Mouse (Mus musculus): Measurements from ENCODE around the gene Olfr145. TPM values are rescaled to one million over a fixed set of nuclear protein-coding genes. Genes with fewer than 3 reads are reported as not detected.
A peak's percentile ranks its signal among the peaks of the same experiment; 100 is the strongest.

Gene Olfr145
- polyA plus RNA-seq, 1 experiment from 2014 or later, result not detected

DNA sequence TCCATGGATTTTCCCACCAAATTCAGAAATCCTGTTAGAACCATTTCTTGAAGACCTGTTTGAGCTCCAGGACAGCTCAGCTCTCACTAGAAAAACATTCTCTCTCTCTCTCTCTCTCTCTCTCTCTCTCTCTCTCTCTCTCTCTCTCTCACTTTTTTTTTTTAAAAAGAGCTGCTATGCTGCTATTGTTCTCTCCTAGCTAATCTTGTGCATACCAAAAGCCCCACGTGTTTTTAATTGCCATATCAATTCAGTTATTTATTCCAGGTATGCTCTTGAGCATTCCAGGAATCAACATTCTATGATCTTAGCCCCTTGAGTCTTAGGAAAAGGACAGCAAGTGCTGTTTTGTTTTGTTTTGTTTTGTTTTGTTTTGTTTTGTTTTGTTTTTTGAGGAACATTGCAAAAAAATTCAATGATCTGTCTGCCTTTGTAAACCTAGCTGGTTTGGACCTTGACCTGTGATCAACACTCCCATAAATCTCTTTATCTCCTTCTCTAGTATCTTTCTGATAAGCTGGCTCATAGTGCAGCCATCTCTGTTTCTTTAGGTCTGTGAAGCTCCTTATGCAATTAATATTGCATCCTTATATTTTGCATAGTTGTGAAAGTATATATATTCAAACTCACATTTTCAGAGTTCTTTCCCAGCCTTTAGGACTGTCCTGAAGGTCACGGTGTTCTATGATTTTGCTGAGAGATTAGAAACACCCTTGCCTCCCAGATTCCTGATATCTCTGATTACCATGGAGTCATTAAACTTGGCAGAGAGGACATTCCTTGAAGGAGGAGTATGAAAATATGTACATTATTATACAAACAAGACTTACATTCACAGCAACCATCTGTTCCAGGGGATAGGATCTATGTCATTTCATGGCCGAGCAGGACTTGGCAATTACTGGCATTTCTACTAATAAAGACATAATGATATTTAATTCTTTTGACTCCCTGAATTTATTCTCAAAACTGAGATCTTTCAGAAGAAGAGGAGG is 29.8 kb downstream of the Olfr145 start:
- WGBS (ENCODE audit: insufficient replicate concordance), result 53% methylated on average over 3 of the region's 3 CpGs
- no peak overlapping the region for H3K27ac ChIP-seq (ENCODE audit: low read depth)
- H3K27me3 ChIP-seq (ENCODE audit: insufficient read depth, low read length), result no peaks in the 10 kb centered on the region
- H3K4me2 ChIP-seq (ENCODE audit: low read depth, low read length), result no peak overlapping the region
- DNase-seq (no peak), ATAC-seq (no peak)
- no peaks in the 10 kb centered on the region for H3K9me3 ChIP-seq (ENCODE audit: low read length)
- no peak overlapping the region for H3K9ac ChIP-seq (replicated peaks)
- TF ChIP-seq CTCF (IDR thresholded peaks at IDR 0.05; ENCODE audit: low read depth) (no peak), EP300 (IDR thresholded peaks at IDR 0.05; ENCODE audit: low read depth) (no peak)
- no peaks in the 10 kb centered on the region for H3K36me3 ChIP-seq (replicated peaks; ENCODE audit: insufficient read depth, low read length)
- H3K4me1 ChIP-seq (ENCODE audit: insufficient read depth), result no peaks in the 10 kb centered on the region
- H3K4me3 ChIP-seq (ENCODE audit: low read depth, low read length), result no peak overlapping the region

- Histone ChIP-seq H3K27ac (ENCODE audit: low read depth) (no peak overlapping the region), H3K9me3 (ENCODE audit: low read length) (no peaks in the 10 kb centered on the region), H3K9ac (replicated peaks) (no peak overlapping the region), H3K4me1 (ENCODE audit: insufficient read depth) (no peaks in the 10 kb centered on the region), H3K4me2 (ENCODE audit: low read depth, low read length) (no peak overlapping the region), H3K36me3 (replicated peaks; ENCODE audit: insufficient read depth, low read length) (no peaks in the 10 kb centered on the region), H3K4me3 (ENCODE audit: low read depth, low read length) (no peak overlapping the region), H3K27me3 (ENCODE audit: insufficient read depth, low read length) (no peaks in the 10 kb centered on the region)
- WGBS (ENCODE audit: insufficient replicate concordance), result 6% methylated on average over 11 of the region's 11 CpGs
- peak; percentile 85 for TF ChIP-seq CTCF (IDR thresholded peaks at IDR 0.05; ENCODE audit: low read depth)
- no peak for TF ChIP-seq EP300 (IDR thresholded peaks at IDR 0.05; ENCODE audit: low read depth)
- DNase-seq (peak; percentile 22), ATAC-seq (no peak)
Measured at GRCm38 (mm10) chr9:37932519-37932918, 36.0 kb downstream of the Olfr145 start.

GRCm38 (mm10) chr9:37934146-37934545 is 37.6 kb downstream of the Olfr145 start:
- no peak for ATAC-seq
- Histone ChIP-seq H3K9me3 (ENCODE audit: low read length) (no peaks in the 10 kb centered on the region), H3K4me2 (ENCODE audit: low read depth, low read length) (no peak overlapping the region)

GRCm38 (mm10) chr9:37941167-37941566 is 44.6 kb downstream of the Olfr145 start:
- TF ChIP-seq EP300 (IDR thresholded peaks at IDR 0.05; ENCODE audit: low read depth) (no peak), CTCF (IDR thresholded peaks at IDR 0.05; ENCODE audit: low read depth) (no peak)
- no peaks in the 10 kb centered on the region for H3K36me3 ChIP-seq (replicated peaks; ENCODE audit: insufficient read depth, low read length)
- no peak overlapping the region for H3K4me3 ChIP-seq (ENCODE audit: low read depth, low read length)
- H3K4me2 ChIP-seq (ENCODE audit: low read depth, low read length), result no peak overlapping the region
- no peaks in the 10 kb centered on the region for H3K9me3 ChIP-seq (ENCODE audit: low read length)
- H3K27me3 ChIP-seq (ENCODE audit: insufficient read depth, low read length), result no peaks in the 10 kb centered on the region
- H3K27ac ChIP-seq (ENCODE audit: low read depth), result no peak overlapping the region
- whole genome bisulfite sequencing (ENCODE audit: insufficient replicate concordance), result 79% methylated on average over 2 of the region's 2 CpGs
- DNase-seq (no peak), ATAC-seq (no peak)
- H3K9ac ChIP-seq (replicated peaks), result no peak overlapping the region
- no peaks in the 10 kb centered on the region for H3K4me1 ChIP-seq (ENCODE audit: insufficient read depth)

More at GRCm38 (mm10) chr9:37934146-37934545, 37.6 kb downstream of the Olfr145 start:
- H3K4me3 ChIP-seq (ENCODE audit: low read depth, low read length), result no peak overlapping the region
- H3K36me3 ChIP-seq (replicated peaks; ENCODE audit: insufficient read depth, low read length), result no peaks in the 10 kb centered on the region
- no peak for DNase-seq
- H3K9ac ChIP-seq (replicated peaks), result no peak overlapping the region
- H3K4me1 ChIP-seq (ENCODE audit: insufficient read depth), result no peaks in the 10 kb centered on the region
- no peak for TF ChIP-seq CTCF (IDR thresholded peaks at IDR 0.05; ENCODE audit: low read depth)
- no peak for TF ChIP-seq EP300 (IDR thresholded peaks at IDR 0.05; ENCODE audit: low read depth)
- H3K27ac ChIP-seq (ENCODE audit: low read depth), result no peak overlapping the region
- H3K27me3 ChIP-seq (ENCODE audit: insufficient read depth, low read length), result no peaks in the 10 kb centered on the region

Other genes starting within 250 kb of the Olfr145 start
- 59.7 and 60.5 TPM in 2 replicates for gene Tbrg1, start 239.4 kb upstream of the Olfr145 start, polyA plus RNA-seq (2015; fragmentation: Nextera tagmentation; extraction: Ambion mirVana)
- not detected in 2 replicates for gene Panx3, start 227.5 kb upstream of the Olfr145 start, polyA plus RNA-seq (2015; fragmentation: Nextera tagmentation; extraction: Ambion mirVana)
- not detected in 2 replicates for gene Olfr160, start 180.5 kb upstream of the Olfr145 start, polyA plus RNA-seq (2015; fragmentation: Nextera tagmentation; extraction: Ambion mirVana)
- gene Olfr874, start 151.6 kb upstream of the Olfr145 start, polyA plus RNA-seq (2015; fragmentation: Nextera tagmentation; extraction: Ambion mirVana), result not detected in 2 replicates
- gene Olfr875, start 124.9 kb upstream of the Olfr145 start, polyA plus RNA-seq (2015; fragmentation: Nextera tagmentation; extraction: Ambion mirVana), result not detected in 2 replicates
- not detected in 2 replicates for gene Olfr876, start 93.7 kb upstream of the Olfr145 start, polyA plus RNA-seq (2015; fragmentation: Nextera tagmentation; extraction: Ambion mirVana)
- gene Olfr877, start 42.5 kb upstream of the Olfr145 start, polyA plus RNA-seq (2015; fragmentation: Nextera tagmentation; extraction: Ambion mirVana), result not detected in 2 replicates
- gene Olfr878, start 21.1 kb downstream of the Olfr145 start, polyA plus RNA-seq (2015; fragmentation: Nextera tagmentation; extraction: Ambion mirVana), result not detected in 2 replicates
- gene Olfr881, start 95.1 kb downstream of the Olfr145 start, polyA plus RNA-seq (2015; fragmentation: Nextera tagmentation; extraction: Ambion mirVana), result not detected in 2 replicates
- gene Olfr883, start 129.1 kb downstream of the Olfr145 start, polyA plus RNA-seq (2015; fragmentation: Nextera tagmentation; extraction: Ambion mirVana), result not detected in 2 replicates
- not detected in 2 replicates for gene Olfr884, start 149.8 kb downstream of the Olfr145 start, polyA plus RNA-seq (2015; fragmentation: Nextera tagmentation; extraction: Ambion mirVana)
- gene Olfr885, start 164.6 kb downstream of the Olfr145 start, polyA plus RNA-seq (2015; fragmentation: Nextera tagmentation; extraction: Ambion mirVana), result not detected in 2 replicates
- gene Olfr887, start 187.3 kb downstream of the Olfr145 start, polyA plus RNA-seq (2015; fragmentation: Nextera tagmentation; extraction: Ambion mirVana), result not detected in 2 replicates
- not detected in 2 replicates for gene Olfr888, start 211.4 kb downstream of the Olfr145 start, polyA plus RNA-seq (2015; fragmentation: Nextera tagmentation; extraction: Ambion mirVana)
- gene Olfr889, start 218.5 kb downstream of the Olfr145 start, polyA plus RNA-seq (2015; fragmentation: Nextera tagmentation; extraction: Ambion mirVana), result 0.04 TPM in 1 of 2 replicates, not detected in the other
- gene Olfr890, start 245.8 kb downstream of the Olfr145 start, polyA plus RNA-seq (2015; fragmentation: Nextera tagmentation; extraction: Ambion mirVana), result not detected in 2 replicates

Data from liver, postnatal 0 days (tissue).